Mouse (Mus musculus): ENCODE results near the gene Olfr885.

Olfr885 gene

DNA sequence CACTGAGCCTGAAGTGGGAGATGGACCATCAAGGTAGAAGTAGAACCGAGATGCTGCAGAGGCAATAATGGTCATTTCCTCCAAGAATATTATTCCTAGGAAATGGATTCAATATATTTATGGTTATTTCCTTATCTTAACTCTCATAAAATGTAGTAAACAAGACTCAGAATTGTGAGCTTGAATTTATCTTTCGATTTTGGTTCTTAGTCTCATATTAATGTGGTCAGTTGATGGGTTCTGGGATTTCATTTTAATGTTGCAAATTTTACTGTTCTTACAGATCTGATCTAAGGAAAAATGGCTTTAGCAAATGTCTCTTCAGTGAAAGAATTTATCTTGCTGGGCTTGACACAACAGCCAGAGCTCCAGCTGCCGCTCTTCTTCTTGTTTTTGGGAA, at the start of gene Olfr885:
Gene Olfr885 (plus strand): TSS at position 301 of the 400 bp plus-strand sequence.
- DNase-seq = no peak

DNA sequence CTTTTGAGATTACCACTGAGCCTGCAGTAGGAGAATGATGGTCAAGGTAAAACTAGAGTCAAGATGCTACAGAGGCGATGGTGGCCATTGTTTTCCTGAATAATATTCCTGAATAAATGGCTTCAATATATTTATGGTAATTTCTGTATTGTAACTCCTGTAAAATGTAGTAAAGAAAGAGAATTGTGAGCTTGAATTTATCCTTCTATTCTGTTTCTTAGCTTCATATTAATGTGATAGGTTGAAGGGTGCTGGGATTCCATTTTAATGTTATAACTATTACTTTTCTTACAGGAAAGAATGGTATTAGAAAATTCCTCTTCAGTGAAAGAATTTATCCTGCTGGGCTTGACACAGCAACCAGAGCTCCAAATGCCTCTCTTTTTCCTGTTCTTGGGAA, 35.6 kb upstream of the Olfr885 start, which contains the start of gene Olfr883:
Gene Olfr883 (plus strand): TSS at position 301 of the 400 bp plus-strand sequence.
- DNase-seq = no peak

DNA sequence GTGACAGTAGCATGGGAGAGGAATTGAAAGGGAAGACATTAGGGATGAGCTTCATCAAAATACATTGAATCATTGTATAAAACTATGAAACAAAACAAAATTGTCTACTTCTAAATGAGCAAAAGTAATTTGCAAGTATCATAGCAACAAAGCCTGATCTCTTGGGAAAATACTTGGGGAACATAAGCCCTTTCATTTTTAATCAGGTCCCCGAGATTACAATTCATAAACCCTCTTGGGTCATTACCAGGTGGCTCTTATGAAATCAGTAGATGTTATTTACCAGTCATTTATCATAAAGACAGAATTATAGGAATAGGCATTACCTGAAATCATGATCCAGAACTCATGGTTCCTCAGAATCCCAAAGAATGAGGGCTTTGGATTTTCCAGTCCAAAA, 14.9 kb upstream of the Olfr885 start, which contains the start of gene Olfr884:
Gene Olfr884 (plus strand): TSS at position 301 of the 400 bp plus-strand sequence.
- DNase-seq = no peak

DNA sequence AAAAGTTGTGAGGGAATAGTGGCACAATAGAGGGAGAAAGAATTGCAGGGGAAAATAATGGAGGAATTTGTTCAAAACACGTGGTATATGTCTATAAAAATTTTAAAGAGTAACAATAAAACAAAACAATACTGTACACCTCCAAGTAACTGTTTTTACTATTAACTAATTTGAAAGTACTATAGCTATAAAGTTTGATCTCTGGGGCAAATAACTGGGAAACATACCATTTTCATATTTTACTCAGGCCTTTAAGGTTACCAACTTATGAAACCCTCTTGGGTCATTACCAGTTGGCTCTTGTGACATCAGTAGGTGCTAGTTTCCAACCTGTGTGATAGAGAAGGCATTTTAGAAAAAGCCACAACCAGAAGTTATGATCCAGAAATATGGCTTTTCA, 22.6 kb downstream of the Olfr885 start, which contains the start of gene Olfr887:
Gene Olfr887 (plus strand): TSS at position 301 of the 400 bp plus-strand sequence.
- no peak for DNase-seq

DNA sequence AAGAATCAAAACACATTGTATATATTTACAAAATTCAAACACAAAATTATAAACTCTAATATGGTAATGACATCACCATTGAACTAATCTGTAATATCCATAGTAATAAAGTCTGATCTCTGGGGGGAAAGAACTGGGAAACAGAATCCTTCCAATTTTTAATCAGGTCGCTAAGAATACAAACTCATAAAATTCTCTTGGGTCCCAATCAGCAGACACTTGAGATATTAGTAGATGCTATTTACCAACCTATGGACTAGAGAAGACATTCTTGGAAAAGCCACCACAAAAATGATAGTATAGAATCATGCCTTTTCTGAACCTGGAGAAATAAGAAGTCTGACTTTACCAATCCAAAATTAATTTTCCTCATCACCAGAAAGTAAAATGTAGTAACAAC, 46.7 kb downstream of the Olfr885 start, which contains the start of gene Olfr888:
Gene Olfr888 (plus strand): TSS at position 301 of the 400 bp plus-strand sequence.
- DNase-seq = no peak
